Comparison of ENCODE assay signal across 8 mouse cellular contexts in genomic region chr15:89173906-89174214, GRCm38 (mm10). TPM values are rescaled to one million over a fixed set of nuclear protein-coding genes. Genes with fewer than 3 reads are reported as not detected.
A peak's percentile ranks its signal among the peaks of the same experiment; 100 is the strongest.
DNase-seq lines count a peak whose midpoint lies in the region; ATAC-seq lines count a peak whose summit lies in the region.

No protein-coding gene starts in this region.

- peak overlapping the region; percentile 76 for H3K4me3 ChIP-seq in embryonic facial prominence, embryonic 10.5 days
- peak overlapping the region; percentile 59 to 60 for H3K4me3 ChIP-seq in heart, embryonic 14.5 days (ENCODE audit: control insufficient read depth in 1 of 2, insufficient read depth in 1 of 2, low read depth in 1 of 2, low read length in 2 of 2)
- H3K4me3 ChIP-seq in kidney, embryonic 16.5 days (ENCODE audit: low read length) = peak overlapping the region; percentile 58
- H3K4me3 ChIP-seq in stomach, embryonic 14.5 days (ENCODE audit: low read depth, low read length) = peak overlapping the region; percentile 50

- DNase-seq in urinary bladder, adult 2 months (ENCODE audit: low spot score) = peak; percentile 54
- no peak for DNase-seq in urinary bladder, postnatal 10 days (ENCODE audit: low spot score)
- peak; percentile 80 for DNase-seq in embryonic facial prominence, embryonic 10.5 days (ENCODE audit: low spot score)
- peak; percentile 71 for DNase-seq in lung, postnatal 14 days
- no peak for DNase-seq in left cerebral cortex, postnatal 14 days (ENCODE audit: low spot score in 2 of 2)

- no peaks in the 10 kb centered on the region for H3K27me3 ChIP-seq in embryonic facial prominence, embryonic 10.5 days (replicated peaks; ENCODE audit: low read depth, poor library complexity, severe bottlenecking)
- no peaks in the 10 kb centered on the region for H3K27me3 ChIP-seq in heart, embryonic 14.5 days (ENCODE audit: control insufficient read depth, insufficient read depth, low read length)
- no peaks in the 10 kb centered on the region for H3K27me3 ChIP-seq in kidney, embryonic 16.5 days (ENCODE audit: insufficient read depth, low read length)
- no peaks in the 10 kb centered on the region for H3K27me3 ChIP-seq in stomach, embryonic 14.5 days (ENCODE audit: control insufficient read depth, insufficient read depth, low read length)

- under 1% methylated on average over 15 of the region's 15 CpGs for WGBS in embryonic facial prominence, embryonic 10.5 days
- 2% methylated on average over 15 of the region's 15 CpGs for WGBS in heart, embryonic 14.5 days
- WGBS in kidney, embryonic 16.5 days = 1% methylated on average over 15 of the region's 15 CpGs
- under 1% methylated on average over 15 of the region's 15 CpGs for whole genome bisulfite sequencing in stomach, embryonic 14.5 days

- peaks cover 49% of the 10 kb centered on the region for H3K36me3 ChIP-seq in embryonic facial prominence, embryonic 10.5 days (replicated peaks)
- peaks cover 6% of the 10 kb centered on the region; the same call in 1 of the 2 replicates for H3K36me3 ChIP-seq in heart, embryonic 14.5 days (ENCODE audit: control insufficient read depth, insufficient read depth, low read length)
- no peaks in the 10 kb centered on the region for H3K36me3 ChIP-seq in kidney, embryonic 16.5 days (ENCODE audit: insufficient read depth, low read length)
- no peaks in the 10 kb centered on the region; the same call in 1 of the 2 replicates for H3K36me3 ChIP-seq in stomach, embryonic 14.5 days (ENCODE audit: control insufficient read depth, insufficient read depth, low read length)

- intact Hi-C loops in left cerebral cortex, postnatal 14 days (cut with DNase I) = no loop called here

- H3K9ac ChIP-seq in heart, embryonic 14.5 days (ENCODE audit: low read length) = peak overlapping the region; percentile 80
- peak overlapping the region; percentile 72 for H3K9ac ChIP-seq in kidney, embryonic 16.5 days (replicated peaks; ENCODE audit: low read length)
- peak overlapping the region; percentile 55 for H3K9ac ChIP-seq in stomach, embryonic 14.5 days (replicated peaks; ENCODE audit: low read depth, low read length)

- peak; percentile 20; the same call in 1 of the 2 replicates for ATAC-seq in heart, embryonic 14.5 days (ENCODE audit: insufficient number of reproducible peaks, insufficient read depth, low FRiP score, low read depth)
- ATAC-seq in kidney, embryonic 16.5 days (ENCODE audit: low FRiP score, low TSS enrichment) = peak; percentile 57
- ATAC-seq in stomach, embryonic 14.5 days (ENCODE audit: insufficient number of reproducible peaks, insufficient read depth, low FRiP score, low read depth) = peak; percentile 48

- H3K9me3 ChIP-seq in embryonic facial prominence, embryonic 10.5 days = no peaks in the 10 kb centered on the region
- H3K9me3 ChIP-seq in heart, embryonic 14.5 days (ENCODE audit: control insufficient read depth, low read length) = no peaks in the 10 kb centered on the region
- H3K9me3 ChIP-seq in kidney, embryonic 16.5 days (ENCODE audit: low read length) = no peaks in the 10 kb centered on the region
- no peaks in the 10 kb centered on the region for H3K9me3 ChIP-seq in stomach, embryonic 14.5 days (ENCODE audit: control insufficient read depth, low read depth, low read length)

- H3K4me2 ChIP-seq in heart, embryonic 14.5 days (ENCODE audit: low read length) = peak overlapping the region; percentile 99
- H3K4me2 ChIP-seq in kidney, embryonic 16.5 days (replicated peaks; ENCODE audit: low read depth, low read length) = peak overlapping the region; percentile 99
- peak overlapping the region; percentile 100 for H3K4me2 ChIP-seq in stomach, embryonic 14.5 days (replicated peaks; ENCODE audit: low read depth, low read length)

- H3K4me1 ChIP-seq in embryonic facial prominence, embryonic 10.5 days = peaks cover 99% of the 10 kb centered on the region
- H3K4me1 ChIP-seq in heart, embryonic 14.5 days (ENCODE audit: control insufficient read depth in 2 of 2, insufficient read depth in 2 of 2, low read length in 2 of 2) = peaks cover 71 to 87% of the 10 kb centered on the region in 2 experiments
- H3K4me1 ChIP-seq in kidney, embryonic 16.5 days (ENCODE audit: insufficient read depth, low read length) = peaks cover 98% of the 10 kb centered on the region
- peaks cover 84% of the 10 kb centered on the region for H3K4me1 ChIP-seq in stomach, embryonic 14.5 days (ENCODE audit: control insufficient read depth, insufficient read depth, low read length)

- peak overlapping the region; percentile 86 for H3K27ac ChIP-seq in embryonic facial prominence, embryonic 10.5 days (replicated peaks)
- H3K27ac ChIP-seq in heart, embryonic 14.5 days (replicated peaks in 1 of 2; ENCODE audit: control insufficient read depth in 1 of 2, insufficient read depth in 1 of 2, low read depth in 2 of 2, low read length in 2 of 2) = 0 out of 4 replicates have a peak overlapping the region, but pooled peaks of 1 of the 2 experiments have one; percentile 43
- peak overlapping the region; percentile 66 for H3K27ac ChIP-seq in kidney, embryonic 16.5 days (ENCODE audit: low read length)
- 0 out of 2 replicates have a peak overlapping the region, but pooled peaks have one; percentile 53 for H3K27ac ChIP-seq in stomach, embryonic 14.5 days (ENCODE audit: low read length)

RNA-seq across cellular contexts. Expression of gene Plxnb2, which starts 6.7 kb away (rescaled TPM):
- polyA plus RNA-seq in urinary bladder, adult 2 months (2012; rRNA removed) = 171 and 187 TPM in 2 replicates
- polyA plus RNA-seq in embryonic facial prominence, embryonic 10.5 days (2016; fragmentation: Nextera tagmentation; extraction: Ambion mirVana) = 146 and 152 TPM in 2 replicates
- 87.4 and 99.3 TPM in 2 replicates for polyA plus RNA-seq in heart, embryonic 14.5 days (2014; fragmentation: Nextera tagmentation; extraction: Ambion mirVana)
- 184 and 188 TPM in 2 replicates for polyA plus RNA-seq in kidney, embryonic 16.5 days (2015; fragmentation: Nextera tagmentation; extraction: Ambion mirVana)
- 146 and 147 TPM in 2 replicates for polyA plus RNA-seq in stomach, embryonic 14.5 days (2014; fragmentation: Nextera tagmentation; extraction: Ambion mirVana)
- total RNA-seq in left cerebral cortex, postnatal 14 days (2021) = 10 to 100 TPM; 50.7 to 52.0 TPM

RNA-seq across cellular contexts. Expression of gene Dennd6b, which starts 22.4 kb away (rescaled TPM):
- 16.0 and 23.8 TPM in 2 replicates for polyA plus RNA-seq in urinary bladder, adult 2 months (2012; rRNA removed)
- polyA plus RNA-seq in embryonic facial prominence, embryonic 10.5 days (2016; fragmentation: Nextera tagmentation; extraction: Ambion mirVana) = 26.1 and 29.1 TPM in 2 replicates
- polyA plus RNA-seq in heart, embryonic 14.5 days (2014; fragmentation: Nextera tagmentation; extraction: Ambion mirVana) = 14.8 and 16.6 TPM in 2 replicates
- polyA plus RNA-seq in kidney, embryonic 16.5 days (2015; fragmentation: Nextera tagmentation; extraction: Ambion mirVana) = 20.4 and 21.9 TPM in 2 replicates
- 16.4 and 17.6 TPM in 2 replicates for polyA plus RNA-seq in stomach, embryonic 14.5 days (2014; fragmentation: Nextera tagmentation; extraction: Ambion mirVana)
- 10 to 100 TPM; 41.3 to 42.7 TPM for total RNA-seq in left cerebral cortex, postnatal 14 days (2021)

RNA-seq across cellular contexts. Expression of gene Mapk11, which starts 24.4 kb away (rescaled TPM):
- 6.6 and 7.5 TPM in 2 replicates for polyA plus RNA-seq in urinary bladder, adult 2 months (2012; rRNA removed)
- polyA plus RNA-seq in embryonic facial prominence, embryonic 10.5 days (2016; fragmentation: Nextera tagmentation; extraction: Ambion mirVana) = 16.1 and 20.6 TPM in 2 replicates
- polyA plus RNA-seq in heart, embryonic 14.5 days (2014; fragmentation: Nextera tagmentation; extraction: Ambion mirVana) = 2.5 and 3.2 TPM in 2 replicates
- 16.0 and 16.4 TPM in 2 replicates for polyA plus RNA-seq in kidney, embryonic 16.5 days (2015; fragmentation: Nextera tagmentation; extraction: Ambion mirVana)
- polyA plus RNA-seq in stomach, embryonic 14.5 days (2014; fragmentation: Nextera tagmentation; extraction: Ambion mirVana) = 6.5 and 7.9 TPM in 2 replicates
- 10 to 100 TPM; 35.2 to 39.7 TPM for total RNA-seq in left cerebral cortex, postnatal 14 days (2021)

RNA-seq across cellular contexts. Expression of gene Mapk12, which starts 33.4 kb away (rescaled TPM):
- 44.5 and 49.8 TPM in 2 replicates for polyA plus RNA-seq in urinary bladder, adult 2 months (2012; rRNA removed)
- 16.6 and 19.6 TPM in 2 replicates for polyA plus RNA-seq in embryonic facial prominence, embryonic 10.5 days (2016; fragmentation: Nextera tagmentation; extraction: Ambion mirVana)
- 21.0 and 23.0 TPM in 2 replicates for polyA plus RNA-seq in heart, embryonic 14.5 days (2014; fragmentation: Nextera tagmentation; extraction: Ambion mirVana)
- 15.5 and 16.2 TPM in 2 replicates for polyA plus RNA-seq in kidney, embryonic 16.5 days (2015; fragmentation: Nextera tagmentation; extraction: Ambion mirVana)
- 4.4 and 5.2 TPM in 2 replicates for polyA plus RNA-seq in stomach, embryonic 14.5 days (2014; fragmentation: Nextera tagmentation; extraction: Ambion mirVana)
- total RNA-seq in left cerebral cortex, postnatal 14 days (2021) = 1 to 10 TPM; 6.7 to 8.2 TPM

RNA-seq across cellular contexts. Expression of gene Ppp6r2, which starts 37.5 kb away (rescaled TPM):
- 29.1 and 41.4 TPM in 2 replicates for polyA plus RNA-seq in urinary bladder, adult 2 months (2012; rRNA removed)
- 23.8 and 26.8 TPM in 2 replicates for polyA plus RNA-seq in embryonic facial prominence, embryonic 10.5 days (2016; fragmentation: Nextera tagmentation; extraction: Ambion mirVana)
- 21.9 and 22.9 TPM in 2 replicates for polyA plus RNA-seq in heart, embryonic 14.5 days (2014; fragmentation: Nextera tagmentation; extraction: Ambion mirVana)
- 24.0 and 26.7 TPM in 2 replicates for polyA plus RNA-seq in kidney, embryonic 16.5 days (2015; fragmentation: Nextera tagmentation; extraction: Ambion mirVana)
- 33.5 and 34.6 TPM in 2 replicates for polyA plus RNA-seq in stomach, embryonic 14.5 days (2014; fragmentation: Nextera tagmentation; extraction: Ambion mirVana)
- 100 to 1,000 TPM; 154 to 159 TPM for total RNA-seq in left cerebral cortex, postnatal 14 days (2021)

Comparison
In these comparisons a context has a peak if more than half of its experiments do, and no peak if none do; other contexts are left out.
1. DNase-seq: peak in urinary bladder, adult 2 months (single experiment), embryonic facial prominence, embryonic 10.5 days (single experiment) and lung, postnatal 14 days (single experiment); none in urinary bladder, postnatal 10 days (single experiment) and left cerebral cortex, postnatal 14 days (0 of 2).
2. Peak in every context shown above with its lines, with median percentiles within 50 percentile points of each other: H3K4me3 ChIP-seq, ATAC-seq, H3K4me2 ChIP-seq and H3K9ac ChIP-seq.